Mouse (Mus musculus) embryo, embryonic 9.5 days (tissue): ENCODE results near the gene Slc9a3.

Experiments
- DNase-seq: peaks from one replicate; pipeline ENCODE4 v3.0.0-alpha.2; 2017; ENCODE audit errors: extremely low spot score

Gene Slc9a3

DNA sequence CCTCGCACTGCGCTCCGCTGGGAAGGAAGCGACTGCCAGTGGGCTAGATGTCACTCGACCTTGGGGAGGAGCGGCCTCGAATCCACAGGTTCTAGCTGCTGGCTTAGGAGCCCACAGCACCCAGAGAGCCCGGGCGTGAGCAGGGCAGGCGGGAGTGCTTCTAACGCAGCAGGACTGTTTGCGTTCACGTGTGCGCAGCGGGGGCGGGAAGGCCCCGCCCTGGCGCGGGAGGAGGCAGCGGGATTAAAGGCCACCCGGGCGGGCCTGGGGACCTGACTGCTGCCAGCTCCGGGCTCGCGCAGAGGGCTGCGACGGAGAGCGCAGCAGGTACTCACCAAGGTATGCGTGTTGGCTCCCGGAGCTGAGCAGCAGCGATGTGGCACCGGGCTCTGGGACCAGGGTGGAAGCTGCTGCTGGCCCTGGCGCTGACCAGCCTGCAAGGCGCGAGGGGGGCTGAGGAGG lies at the start of gene Slc9a3:
Gene Slc9a3 (plus strand): TSS at position 317 of the 462 bp plus-strand sequence.
- DNase-seq = peak; percentile 30

DNA sequence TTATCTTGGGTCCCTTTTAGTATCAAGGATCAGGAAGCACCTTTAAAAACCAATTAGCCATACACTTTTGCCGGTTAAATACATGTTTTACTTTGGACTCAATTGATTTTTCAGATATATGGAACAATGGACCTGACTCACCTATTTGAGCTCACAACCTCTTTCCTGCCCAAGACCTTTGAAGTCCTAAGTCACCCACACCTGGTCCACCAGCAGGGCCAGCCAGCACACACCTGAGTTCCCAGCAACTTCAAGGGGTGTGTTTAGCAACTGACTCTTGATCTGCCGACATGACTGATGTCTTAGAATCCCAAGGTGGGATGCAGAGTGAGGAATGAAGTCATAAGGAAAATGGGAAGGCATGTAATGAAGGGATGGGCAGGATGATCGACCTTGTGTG lies 49.5 kb upstream of the Slc9a3 start:
- no peak for DNase-seq

DNA sequence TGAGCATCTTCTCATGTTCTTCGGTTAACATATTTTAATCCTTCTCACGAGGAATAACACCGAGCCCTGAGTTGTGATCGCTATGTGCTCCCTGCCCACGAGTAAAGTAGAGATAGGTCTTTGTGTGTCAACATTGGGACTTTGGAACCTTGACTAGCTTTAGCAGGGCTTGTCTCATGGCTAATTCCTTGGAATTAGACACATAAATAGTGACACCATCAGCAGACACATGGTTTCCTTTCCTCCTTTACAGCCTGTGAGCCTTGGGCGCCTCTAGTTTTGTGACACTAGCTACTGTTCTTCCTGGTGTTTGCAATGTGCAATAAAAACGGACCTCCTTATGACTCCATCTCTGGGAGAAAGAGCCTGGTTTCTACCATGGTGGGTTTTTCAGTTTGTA lies 47.9 kb upstream of the Slc9a3 start:
- no peak for DNase-seq

DNA sequence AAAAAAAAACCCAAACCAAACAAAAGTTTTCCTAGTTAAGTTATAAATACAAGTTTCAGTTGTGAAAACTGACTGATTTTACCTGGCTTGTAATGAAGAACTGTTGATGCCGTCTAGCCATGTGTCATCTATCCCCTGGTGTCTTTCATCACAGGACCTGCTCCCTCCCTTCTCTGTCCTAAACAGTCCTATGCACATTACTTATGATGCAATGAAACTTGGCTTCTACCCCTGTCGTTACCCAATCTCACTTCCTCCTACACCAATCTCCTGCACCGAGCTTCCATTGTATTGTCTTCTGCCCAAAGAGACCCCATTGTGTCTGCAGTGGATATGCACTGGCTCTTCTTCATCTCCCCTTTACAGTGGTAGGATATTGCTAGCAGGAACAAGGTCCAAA lies 31.0 kb upstream of the Slc9a3 start:
- DNase-seq = no peak

DNA sequence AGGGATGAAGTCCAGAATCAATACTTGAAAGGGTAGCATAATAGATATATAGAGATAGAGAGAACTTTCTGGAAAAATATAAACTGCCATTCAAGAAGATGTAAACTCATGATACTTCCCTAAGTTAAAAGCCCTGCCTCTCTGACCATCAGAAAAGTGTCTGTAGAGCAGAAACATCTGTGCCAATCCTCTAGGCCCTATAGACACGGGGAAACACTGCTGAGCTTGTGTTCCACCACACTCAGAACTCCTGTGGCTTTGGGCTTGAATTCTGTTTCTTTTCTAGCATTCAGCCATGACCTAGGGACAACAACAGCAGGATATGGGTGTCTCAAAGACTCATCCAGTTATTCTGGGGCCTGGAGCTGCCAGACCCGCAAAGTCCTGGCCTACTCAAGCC lies 25.3 kb upstream of the Slc9a3 start:
- DNase-seq = no peak

DNA sequence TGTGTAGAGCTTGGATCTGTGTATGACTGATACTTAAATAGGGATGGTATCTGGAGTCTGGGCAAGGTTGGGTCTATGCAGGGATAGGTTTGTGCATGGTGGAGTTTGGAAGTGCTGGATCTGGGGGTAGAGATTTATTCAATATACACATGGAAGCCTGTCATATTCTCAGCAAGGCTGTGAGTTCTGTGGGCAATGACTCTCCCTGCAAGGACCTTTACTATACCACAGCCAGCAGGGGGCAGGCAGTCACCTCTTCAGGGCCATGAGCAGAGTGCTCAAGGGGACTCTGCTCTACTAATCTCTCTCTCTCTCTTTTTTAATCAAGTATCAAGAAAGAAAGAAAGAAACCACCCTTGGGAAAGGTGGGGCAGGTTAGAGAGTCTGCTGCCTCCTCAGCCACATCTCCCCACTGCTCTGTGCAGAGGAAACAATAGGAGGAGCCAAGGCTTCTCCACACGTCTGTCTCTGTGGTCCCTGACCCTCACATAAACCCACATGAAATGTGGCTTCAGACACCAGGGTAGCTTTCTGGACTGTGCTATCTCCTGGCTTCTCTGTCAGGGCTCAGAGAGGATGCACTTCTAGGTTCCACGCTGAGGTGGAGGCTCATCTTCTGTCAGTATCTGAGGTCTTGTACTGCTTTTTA lies 24.4 kb upstream of the Slc9a3 start:
- peak; percentile 49 for DNase-seq

DNA sequence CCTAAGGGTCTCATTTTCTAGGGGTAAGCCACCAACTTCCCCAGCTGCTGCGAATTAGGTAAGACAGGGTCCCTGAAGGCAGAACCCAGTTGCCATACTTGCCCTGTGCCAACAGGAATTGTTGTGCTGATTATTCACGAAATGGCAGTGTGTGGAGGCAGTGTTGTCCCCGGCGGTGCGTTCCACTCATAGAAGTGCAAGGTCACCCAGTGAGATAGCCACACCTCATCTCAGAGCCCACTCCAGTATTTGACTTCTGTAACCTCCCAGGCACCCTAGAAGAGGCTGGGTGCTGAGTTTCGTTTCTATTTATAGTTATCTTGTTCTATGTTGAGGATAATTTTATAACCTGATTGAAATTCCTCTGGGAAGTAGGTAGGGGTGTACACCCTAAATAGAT lies 22.3 kb upstream of the Slc9a3 start:
- no peak for DNase-seq

DNA sequence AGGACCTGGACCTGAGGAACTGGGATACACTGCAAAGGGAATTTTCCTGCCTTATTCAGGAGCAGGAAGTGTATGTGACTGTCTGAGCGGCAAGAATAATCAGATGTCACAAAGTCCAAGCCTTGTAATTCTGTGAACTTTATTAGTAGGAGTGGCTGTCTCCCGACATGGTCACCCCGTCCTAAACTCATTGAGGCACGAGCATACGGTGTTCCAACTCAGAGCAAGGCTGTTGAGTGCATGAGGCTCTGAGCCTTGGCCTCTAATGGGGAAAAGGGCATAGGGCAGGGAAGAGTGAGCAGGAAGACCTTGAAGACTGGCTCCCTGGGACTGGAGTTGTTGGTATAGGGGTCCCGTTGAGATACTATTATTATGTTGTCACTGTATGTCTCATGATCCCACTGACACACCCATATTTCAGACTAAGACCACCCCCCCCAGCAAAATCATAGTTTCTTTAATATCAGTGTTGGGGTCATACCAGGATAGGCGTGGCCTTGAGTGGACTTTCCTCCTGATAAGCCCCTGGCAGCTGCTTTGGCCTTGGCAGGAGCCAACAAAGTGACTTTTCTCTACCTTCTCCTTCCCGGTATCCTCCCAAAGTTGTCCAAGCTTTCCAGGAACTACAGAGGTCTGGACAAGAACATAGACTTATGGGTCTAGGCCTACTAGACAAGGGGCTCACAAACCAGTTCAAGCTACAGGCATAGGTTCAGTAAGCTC lies 19.0 kb upstream of the Slc9a3 start:
- no peak for DNase-seq

DNA sequence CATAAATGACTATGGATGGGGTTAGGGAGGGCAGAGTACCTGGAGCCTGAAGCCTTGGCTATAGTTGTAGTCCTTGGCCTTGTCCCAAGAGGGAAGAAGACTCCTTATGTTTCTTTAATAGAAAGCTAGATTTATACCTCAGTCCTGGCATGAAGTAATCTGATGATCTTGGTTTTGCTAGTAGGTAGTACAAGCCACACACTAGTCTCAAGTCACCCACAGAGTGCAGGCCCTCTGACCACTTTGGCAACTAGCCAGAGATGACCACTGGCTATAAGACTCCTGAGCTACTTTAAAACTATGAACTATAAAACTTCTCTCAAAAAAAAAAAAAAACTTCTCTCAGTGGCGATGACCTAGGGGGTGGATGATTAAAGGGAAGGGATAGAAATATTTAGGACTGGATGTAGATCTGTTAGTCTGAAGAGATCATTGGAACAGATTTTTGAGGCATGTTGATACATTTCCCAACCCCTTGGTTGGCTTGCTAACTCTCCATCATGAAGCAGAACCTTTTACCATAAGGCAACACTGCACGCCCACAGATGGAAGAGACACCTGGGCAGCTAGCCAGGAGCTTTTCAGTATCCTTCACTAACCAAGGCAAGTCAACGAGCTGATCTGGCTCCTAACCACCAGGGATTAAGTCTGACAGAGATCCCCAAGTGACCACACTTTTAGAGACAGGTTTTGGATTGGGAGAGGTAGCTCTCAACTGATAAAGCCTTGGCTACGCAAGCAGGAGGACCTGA lies 18.2 kb upstream of the Slc9a3 start:
- DNase-seq = no peak

DNA sequence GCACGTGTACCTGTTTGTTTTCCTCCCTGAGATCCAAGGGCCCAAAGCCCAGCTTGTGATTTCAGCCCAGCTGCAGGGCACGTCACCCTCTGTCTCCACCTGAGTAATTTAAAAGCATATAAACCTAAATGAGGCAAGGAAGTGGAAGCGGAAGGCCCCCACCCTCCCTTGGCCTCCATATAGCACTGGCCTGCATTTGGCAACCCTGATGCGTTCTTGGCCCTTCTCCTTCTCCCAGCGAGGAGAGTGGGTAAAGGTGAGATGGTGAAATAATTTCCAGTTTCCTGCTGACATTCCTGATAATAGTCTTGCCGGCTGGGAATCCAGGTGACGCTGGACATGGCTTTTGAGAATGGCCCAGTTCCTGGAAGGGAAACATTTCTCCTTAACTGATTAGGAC lies 16.8 kb upstream of the Slc9a3 start:
- no peak for DNase-seq

DNA sequence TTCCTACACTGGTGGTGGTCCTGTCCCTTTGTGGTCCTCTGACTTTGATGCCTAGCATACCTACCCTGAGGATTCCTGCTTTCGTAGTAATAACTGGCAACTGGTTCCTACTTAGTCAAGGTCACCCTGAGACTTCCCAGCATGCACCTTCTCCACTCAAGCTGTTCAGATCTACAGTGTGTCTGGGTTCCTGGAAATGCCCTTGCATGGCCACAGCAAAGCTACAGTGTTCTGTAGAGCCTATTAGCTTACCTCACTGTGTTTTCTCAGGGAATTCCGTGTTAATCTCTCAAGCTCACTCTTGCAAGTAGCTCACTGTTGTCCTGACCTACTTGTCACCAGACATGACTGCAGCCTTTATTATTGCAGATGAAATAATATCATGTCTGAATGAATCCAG lies 13.8 kb upstream of the Slc9a3 start:
- DNase-seq = no peak

DNA sequence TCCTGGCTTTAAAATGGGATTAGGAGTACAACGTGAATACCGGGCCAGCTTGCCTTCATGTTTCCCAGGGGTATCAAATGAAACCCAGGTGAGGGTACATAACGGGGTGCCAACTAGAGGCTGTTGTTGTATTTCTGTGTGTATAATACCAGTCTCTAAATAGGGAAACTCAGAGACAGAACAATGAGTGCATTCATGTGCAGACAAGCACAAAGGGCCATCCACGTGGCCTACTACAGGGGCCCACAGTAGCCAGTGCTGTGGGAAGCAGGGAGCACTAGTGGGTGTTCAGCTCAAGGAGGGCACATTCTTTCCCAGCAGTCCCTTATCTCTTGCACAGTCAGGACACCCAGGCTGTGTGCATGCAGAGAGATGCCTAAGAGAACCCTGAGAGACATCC lies 8.7 kb upstream of the Slc9a3 start:
- DNase-seq = no peak

DNA sequence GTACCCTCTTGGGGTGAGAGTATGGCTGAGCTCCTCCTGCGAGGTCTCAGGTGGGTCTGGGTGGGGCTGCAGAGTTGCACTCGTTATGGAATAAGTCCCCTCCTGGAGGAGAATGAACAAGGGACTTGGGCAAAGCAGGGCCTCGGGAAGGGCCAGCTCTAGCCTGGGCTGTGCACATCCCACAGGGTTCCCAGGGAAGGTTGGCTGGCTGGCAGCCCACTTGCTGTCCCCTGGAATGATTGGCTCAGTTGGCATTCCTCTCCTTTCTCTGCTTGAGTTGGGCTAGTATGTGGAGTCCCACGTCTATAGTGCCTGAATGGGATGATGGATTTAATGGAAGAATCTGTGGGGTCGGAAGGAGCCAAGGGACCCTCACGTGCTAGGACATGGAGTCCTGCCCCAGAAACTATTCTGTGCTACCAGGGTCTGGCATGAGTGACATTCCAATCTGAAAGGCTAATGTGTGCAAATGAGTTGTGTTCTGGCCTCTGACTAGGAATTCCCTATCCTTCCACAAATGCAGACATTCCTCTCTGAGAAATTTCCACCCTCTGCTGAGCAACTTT lies 7.5 kb upstream of the Slc9a3 start:
- no peak for DNase-seq

DNA sequence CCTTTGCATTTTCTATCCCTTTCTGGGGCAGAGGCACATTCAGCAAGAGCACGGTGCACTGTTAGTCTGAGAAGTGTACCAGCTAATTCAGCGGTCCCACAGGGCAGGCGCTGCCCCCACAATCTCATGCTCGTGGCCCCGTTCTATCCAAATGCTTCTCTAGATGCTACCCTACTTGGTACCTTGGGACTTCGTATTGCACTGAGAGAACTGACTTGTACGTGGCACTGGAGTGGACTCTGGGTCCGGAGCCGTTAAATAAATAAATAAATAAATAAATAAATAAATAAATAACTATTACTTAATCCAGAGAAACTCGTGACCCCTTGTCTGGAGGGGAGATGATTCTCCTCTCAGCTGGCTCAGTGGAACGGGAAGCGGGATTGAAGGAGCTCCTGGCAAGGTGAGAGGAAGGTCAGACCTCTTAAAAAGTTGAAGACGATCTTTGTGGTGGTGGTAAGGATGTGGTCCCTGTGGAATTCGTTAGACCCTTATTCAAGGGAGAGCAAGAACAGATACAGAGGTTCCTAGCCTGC lies 606 bp downstream of the Slc9a3 start:
- DNase-seq = no peak

DNA sequence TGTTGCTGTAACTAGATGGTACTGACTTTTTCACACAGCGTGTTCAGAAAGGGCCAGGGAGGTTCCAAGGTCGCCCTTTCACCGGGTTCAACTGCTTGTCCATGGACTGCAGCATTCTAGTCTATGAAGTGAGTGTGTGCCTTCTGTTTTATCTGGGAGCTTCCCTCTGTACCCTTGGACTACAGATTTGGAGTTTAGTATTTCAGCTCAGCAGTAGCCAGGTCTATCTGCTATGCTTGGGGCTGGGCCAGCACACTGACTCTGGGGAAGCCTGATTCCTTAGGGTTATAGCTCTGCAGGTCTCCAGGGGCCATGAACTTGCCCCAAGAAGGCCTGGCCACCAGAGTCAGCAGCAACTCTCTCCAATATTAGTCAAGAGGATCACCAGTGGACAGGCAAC lies 1.4 kb downstream of the Slc9a3 start:
- DNase-seq = no peak

DNA sequence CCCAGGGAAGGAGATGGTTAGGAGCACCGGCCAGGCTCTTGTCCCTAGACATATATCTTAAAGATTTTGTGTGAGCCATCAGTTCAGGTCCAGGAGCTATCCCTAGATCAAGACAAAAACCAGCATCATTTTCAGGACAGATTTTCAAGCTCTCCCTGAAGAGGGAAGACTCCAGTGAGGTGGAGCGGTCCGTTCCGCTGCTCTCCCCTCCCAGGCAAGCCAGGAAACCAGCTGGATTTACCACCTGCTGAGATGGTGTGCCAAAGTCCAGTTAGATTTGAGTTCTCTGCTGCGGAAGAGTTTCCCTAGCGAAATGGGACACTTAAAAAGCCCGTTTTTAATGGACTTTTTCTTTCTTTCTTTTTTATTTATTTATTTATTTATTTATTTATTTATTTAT lies 6.3 kb downstream of the Slc9a3 start:
- no peak for DNase-seq

DNA sequence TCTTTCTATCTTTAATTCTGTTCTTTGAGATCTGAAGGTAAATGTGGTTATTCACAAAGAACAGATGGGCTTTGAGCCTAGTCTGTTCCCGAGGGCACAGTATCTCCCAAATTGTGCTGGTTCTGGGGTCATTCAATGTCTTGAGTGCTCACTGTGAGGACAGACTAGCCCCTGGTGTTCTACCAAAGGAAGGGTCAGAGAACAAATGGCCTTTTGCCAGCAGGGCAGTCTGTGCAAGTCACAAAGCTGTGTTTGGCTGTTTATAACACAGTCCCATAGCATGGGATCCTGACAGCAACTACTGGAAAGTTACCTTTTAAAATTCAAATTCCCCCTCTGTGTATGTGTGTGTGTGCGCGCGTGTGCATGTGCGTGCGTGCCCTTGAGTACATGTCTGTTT lies 8.7 kb downstream of the Slc9a3 start:
- DNase-seq = no peak

DNA sequence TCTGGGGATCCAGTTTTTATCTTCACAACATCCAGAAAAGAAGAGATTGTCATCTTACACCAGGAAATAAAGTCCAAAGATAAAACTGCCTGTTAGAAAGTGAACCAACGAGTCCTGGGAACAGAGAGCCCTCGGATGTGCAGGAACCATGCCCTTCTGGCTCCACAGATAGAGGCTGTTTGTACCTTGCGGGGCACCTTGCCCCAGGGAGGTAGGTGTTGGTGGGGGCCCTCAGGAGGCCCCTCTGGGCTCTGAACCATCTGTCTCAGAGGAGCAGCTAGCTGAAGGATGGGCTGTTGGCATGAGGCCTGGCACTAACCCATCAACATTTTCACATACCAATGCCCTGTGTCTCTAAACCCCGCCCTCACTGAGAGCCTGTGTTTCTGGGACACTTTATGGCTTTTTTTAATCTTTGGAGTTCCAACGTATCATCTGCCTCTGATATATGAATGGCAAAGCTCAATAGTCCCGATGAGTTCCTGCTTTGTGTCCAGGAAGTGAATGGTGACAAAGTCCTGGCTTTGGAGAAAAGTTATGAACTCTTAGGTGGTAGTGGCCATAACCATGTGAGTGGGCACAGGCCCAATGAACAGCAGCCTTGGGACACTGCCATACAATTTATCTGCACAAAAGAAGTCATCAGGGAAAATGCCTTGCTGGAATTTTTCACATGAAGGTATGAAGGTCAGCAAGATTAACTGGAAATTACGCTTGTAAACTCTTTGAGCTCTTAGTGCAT lies 17.8 kb downstream of the Slc9a3 start:
- DNase-seq = no peak

DNA sequence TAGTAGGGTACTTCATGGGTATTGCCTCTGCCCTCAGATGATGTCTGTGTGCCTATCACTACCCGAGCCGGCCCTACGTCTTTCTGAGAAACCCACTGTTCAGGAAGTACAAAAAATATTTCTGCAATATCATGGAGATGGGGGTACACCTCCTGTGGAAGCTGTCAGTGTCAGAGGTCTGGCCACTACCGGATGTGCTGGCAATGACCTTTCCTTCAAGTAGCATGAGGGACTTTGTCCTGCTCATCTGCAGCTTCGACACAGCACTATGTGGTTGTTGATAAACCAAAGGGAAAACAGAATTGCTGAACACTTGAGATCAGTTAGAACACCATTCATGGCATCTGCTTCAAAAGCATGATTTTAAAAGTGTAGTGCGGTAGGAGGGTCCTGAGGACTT lies 19.5 kb downstream of the Slc9a3 start:
- no peak for DNase-seq

DNA sequence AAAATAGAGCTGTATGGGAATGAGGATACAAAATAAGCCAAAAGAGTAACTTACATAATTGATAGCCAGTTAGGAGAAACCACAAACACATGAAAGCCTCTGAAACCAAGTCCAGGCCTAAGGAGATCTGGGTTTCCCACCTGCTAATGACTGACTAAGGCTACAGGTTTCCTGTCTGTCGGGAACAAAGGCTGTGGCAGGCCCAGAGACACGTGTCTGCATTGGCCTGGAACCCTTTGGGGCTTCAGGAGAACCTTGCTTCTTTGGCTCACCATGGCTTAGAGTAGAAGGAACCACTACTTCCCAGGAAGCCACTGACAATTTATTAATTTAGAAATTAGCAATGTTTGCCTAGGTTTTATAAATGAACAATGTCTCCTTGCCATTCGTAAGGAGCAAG lies 22.0 kb downstream of the Slc9a3 start:
- DNase-seq = no peak

DNA sequence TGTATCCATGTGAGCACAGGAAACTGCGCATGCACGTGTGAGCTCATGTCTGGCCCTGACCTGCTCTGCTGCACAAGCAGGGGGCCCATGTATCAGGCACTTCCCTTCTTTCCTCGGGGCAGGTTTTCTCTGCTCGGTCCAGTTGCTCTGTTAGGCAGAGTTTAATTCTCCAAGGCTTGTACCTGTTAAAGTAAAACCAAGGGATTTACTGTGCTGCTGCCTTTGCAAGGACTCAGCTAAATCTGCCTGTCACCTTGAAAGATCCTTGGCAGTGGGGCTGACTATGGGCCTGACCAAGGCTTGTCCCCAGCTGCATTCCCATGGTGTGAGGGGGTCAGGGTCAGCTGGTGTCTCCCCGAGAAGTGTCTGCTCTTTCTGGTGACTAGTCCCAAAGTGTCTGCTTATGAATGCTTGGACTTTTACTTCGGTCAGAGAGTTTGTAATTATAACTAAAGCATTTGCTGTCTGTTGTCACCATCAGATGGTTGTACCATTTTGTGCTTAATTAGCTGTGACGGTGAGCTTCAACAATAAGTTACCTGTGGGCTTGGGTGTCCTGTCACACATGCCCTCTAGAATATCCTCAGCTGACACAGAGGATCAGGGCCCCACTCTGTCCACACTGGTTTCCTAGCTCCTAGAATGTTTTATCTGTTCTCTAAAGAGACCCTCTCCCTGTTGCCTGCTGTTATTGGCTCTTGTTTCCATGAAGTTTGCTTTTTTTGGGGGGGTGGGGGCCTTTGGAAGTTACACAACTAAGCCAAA lies 23.0 kb downstream of the Slc9a3 start:
- DNase-seq = no peak
